Mouse (Mus musculus) right cerebral cortex, postnatal 10 days (tissue): Measurements from ENCODE around the gene Styk1.
"Not testable (repeated sequence)": the region's sequence is repeated elsewhere in the genome, so short reads cannot be mapped to it uniquely, and the experiment has no call there.

ENCODE experiments used
- DNase-seq, 2 experiments: peaks; one replicate each; pipeline ENCODE4 v3.0.0; 2021; ENCODE audit warnings: low spot score in 2 of 2

Gene Styk1

GRCm38 (mm10) chr6:131292991-131293788, 60.2 kb downstream of the Styk1 start, which contains the start of gene Magohb:
TSS of gene Magohb (minus strand) at chr6:131293244.
- peak; percentile 87 to 93 for DNase-seq

DNA sequence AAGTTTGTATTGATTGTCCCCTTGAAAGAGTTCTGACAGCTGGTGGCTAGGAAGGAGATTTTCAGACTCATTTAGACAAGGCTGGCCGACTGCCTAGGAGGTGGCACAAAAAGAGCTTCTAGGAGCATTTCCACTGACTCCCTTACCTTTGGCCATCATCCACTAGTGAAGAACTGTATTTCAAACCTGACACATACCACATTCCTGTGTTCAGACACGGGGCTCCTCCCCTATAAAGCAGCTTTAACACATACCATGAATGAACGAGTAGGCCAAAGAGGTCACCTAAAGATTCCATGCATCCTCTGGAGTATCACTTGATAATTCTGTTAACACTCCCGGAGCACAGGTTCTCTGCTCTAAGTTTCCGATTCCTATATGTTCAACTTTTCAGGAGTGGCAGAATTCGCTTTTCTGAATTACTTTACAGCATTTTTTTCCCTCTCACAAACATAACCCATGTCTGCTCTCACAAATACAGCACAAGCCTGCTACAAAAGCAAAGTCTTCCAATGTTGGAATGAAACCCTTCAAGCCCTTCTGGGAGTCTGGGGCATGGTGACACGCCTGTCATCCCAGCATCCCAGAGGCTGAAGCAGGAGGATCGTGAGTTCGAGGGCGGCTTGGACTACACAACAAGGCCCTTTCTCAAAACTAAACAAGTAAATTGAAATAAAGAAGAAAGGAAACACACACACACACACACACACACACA, 61.0 kb downstream of the Styk1 start:
- DNase-seq = peak; percentile 20 to 22

- peak; percentile 37 to 52 for DNase-seq
These were observed 63.0 kb downstream of the Styk1 start for GRCm38 (mm10) chr6:131290430-131290829.

DNA sequence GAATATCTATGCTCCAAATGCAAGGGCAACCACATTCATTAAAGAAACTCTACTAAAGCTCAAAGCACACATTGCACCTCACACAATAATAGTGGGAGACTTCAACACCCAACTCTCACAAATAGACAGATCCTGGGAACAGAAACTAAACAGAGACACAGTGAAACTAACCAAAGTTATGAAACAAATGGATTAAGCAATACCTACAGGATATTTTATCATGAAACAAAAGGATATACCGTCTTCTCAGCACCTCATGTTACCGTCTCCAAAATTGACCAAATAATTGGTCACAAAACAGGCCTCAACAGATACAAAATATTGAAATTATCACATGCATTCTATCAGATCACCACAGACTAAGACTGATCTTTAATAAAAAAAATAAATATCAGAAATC, 75.2 kb downstream of the Styk1 start:
- not testable (repeated sequence) for DNase-seq

DNA sequence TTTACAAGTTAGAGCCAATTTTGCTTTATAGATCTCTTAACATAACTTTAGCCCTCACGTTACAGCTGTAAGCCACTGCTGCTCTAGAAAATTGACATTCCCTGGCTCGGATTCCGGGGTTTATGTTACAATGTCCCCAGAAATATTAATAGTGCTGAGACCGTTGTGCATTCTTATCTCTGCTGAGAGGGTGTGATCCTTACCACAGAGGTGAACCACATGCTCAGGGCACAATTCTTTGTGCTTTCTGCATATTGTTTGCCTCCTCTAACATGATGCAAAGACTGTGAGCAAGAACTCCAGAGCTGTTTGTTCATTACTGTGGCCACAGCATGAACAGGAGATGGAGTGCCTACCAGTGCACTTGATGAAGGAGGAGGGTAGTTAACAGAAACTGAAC, 76.7 kb downstream of the Styk1 start:
- DNase-seq = no peak

GRCm38 (mm10) chr6:131272311-131272710, 81.1 kb downstream of the Styk1 start:
- DNase-seq = no peak

GRCm38 (mm10) chr6:131270312-131270711, 83.1 kb downstream of the Styk1 start:
- no peak for DNase-seq

DNA sequence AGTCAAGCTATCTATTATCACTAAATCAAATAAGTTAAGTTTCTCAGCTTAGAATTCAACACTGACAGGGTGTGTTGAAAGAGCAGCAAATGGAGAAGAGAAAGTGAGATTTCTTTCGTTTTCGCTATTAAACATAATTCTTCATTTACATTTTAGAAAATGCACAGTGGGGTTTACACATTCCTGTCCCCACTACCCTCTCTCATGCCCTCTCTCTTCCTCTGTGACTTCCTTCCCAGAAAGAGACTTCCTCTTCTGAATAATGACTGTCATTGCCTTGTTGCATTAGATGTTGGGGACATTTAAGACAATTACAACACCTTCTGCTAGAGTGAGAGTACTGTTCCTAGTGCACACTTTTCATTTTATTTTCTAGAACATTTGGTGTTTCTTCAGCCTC, 83.8 kb downstream of the Styk1 start:
- no peak for DNase-seq

- DNase-seq = no peak
These were observed 89.2 kb downstream of the Styk1 start for GRCm38 (mm10) chr6:131264175-131264574.

DNA sequence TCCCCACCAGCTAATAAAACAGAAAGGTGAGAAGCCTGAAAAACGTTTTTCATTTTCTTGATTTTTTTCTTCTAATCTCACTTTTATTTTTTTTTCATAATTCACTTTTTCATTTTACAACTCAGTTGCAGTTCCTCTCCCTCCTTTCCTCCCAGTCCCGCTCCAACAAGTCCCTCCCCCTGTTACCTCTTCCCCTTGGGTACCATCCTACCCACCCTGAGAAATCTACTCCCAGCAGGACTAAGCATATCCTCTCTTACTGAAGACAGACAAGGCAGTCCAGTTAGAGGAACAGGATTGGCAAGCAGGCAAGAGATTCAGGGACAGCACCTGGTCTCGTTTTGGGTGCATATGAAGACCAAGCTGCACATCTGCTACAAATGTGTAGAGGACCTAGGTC, 90.6 kb downstream of the Styk1 start:
- DNase-seq = no peak

GRCm38 (mm10) chr6:131262009-131262408, 91.4 kb downstream of the Styk1 start:
- DNase-seq = no peak
